Mouse (Mus musculus) adrenal gland, postnatal 4 days (tissue): ENCODE data around the gene Map2k5. TPM values are rescaled to one million over a fixed set of nuclear protein-coding genes. Genes with fewer than 3 reads are reported as not detected.

Experiments
- DNase-seq, 2 experiments: peaks; one replicate each; pipeline ENCODE4 v3.0.0; 2021 to 2022; ENCODE audit warnings: low spot score in 2 of 2, mixed read lengths in 2 of 2
- long read RNA-seq, 2 experiments: library from polyadenylated mRNA; stranded (forward); transcript quantifications; one replicate each; pipeline ENCODE4 v2.0.0; 2021
- total RNA-seq, 2 experiments: library from RNA; stranded (reverse); gene quantifications; 2 replicates each; pipeline ENCODE4 v1.2.3; 2021

Gene Map2k5
- total RNA-seq: 10 to 100 TPM; 44.6 to 46.0 TPM
- long read RNA-seq, experiment 1, transcript Map2k5-201 (22 exons, 2,310 nt): major isoform, 32 of 51 reads
- long read RNA-seq, experiment 1, partial matches to known transcripts: 4 of 51 reads
- long read RNA-seq, experiment 1, other reads (novel, unspliced or antisense): 15 of 51 reads
- long read RNA-seq, experiment 2, transcript Map2k5-201 (22 exons, 2,310 nt): major isoform, 66 of 90 reads
- long read RNA-seq, experiment 2, partial matches to known transcripts: 9 of 90 reads
- long read RNA-seq, experiment 2, other reads (novel, unspliced or antisense): 15 of 90 reads

DNA sequence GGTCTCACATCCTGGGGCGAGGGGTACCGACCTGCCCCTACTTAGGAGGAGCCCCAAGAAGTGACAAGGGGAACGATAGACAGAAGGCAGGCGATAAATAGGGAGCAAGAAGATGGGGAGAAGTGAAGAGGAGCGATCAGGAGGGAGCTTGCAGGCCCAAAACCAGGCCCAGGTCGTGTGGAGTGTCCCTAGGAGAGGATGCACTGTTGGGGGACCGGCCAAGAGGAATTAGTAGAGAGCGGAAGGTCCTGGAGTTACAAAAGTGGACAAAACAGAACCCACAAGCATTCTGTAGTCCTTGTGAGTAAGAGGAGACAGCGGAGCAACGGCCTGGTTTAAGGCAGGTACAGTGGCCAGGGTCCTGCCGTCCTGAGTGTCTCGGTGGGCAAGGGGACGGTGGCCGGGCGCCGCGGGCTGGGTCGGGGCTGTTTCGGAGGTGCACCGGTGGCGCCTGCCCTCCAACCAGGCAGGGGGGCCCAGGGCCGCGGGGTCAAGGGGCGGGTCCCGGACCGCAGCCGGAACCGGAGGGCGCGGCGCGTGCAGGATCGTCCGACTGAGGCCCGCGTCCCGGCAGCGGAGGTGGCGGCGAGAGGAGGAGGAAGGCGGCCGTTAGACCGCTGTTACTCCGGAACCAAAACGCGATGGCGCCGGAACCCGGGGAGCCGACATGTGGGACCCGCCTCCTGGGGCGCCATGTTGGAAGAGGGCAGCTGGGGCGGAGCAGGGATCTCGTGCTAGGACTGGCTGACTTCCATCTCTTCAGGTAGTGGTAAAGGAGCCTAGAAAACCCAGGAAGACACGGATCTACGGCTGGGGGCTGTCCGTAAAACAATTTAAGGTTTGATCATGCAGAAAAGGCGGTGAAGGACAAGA is at the start of gene Map2k5:
Gene Map2k5 (minus strand): TSS at position 633 of the 873 bp plus-strand sequence.
- DNase-seq: peak; percentile 73 to 84

DNA sequence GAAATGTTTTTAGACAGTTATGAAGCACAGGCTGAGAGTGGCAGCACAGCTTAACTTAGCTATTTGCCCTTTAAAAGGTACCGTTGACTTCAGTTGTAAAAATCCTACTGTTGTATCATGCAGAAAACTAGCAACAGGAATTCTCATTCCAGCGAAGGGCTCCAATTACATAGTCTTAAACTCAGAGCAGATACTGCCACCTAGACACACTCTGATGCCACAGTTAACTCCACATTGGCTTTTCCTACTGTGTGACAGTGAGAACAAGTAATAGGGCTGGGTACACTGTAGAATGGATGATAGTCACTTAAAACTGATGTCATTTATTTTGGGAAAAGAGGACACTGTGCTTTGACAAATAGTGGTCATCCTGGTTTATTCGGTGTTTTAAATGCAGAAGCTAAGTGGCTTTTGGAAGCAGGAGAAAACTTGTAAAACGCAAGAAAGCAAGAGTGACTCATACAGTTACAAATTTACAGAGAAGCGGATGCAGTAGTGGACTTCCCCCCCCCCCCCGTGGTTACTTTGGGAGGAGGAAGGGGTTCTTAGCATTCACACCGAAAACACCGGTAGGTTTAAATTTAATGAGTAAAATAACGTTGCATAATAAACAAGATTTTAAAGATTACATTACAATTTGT is 43.5 kb upstream of the Map2k5 start:
- DNase-seq: no peak

DNA sequence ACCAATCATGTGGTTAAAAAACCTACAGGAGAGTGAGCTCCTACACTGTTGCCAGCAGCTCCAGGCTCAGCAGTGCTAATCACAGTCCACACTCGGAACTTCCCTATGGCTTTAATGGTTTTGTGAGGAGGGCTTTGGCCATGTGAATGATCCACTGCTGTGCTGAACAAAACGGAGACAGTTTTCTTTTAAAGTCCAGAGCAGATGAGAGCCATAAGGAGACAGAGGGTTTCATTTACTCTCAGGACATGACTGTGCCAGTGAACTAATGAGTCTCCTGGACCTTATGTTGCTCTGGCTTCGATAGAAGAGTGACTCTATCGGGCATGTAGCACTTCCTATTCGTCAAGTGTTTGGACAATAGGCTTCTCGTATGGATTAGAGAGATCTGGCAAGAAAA is 42.7 kb upstream of the Map2k5 start:
- DNase-seq: no peak

DNA sequence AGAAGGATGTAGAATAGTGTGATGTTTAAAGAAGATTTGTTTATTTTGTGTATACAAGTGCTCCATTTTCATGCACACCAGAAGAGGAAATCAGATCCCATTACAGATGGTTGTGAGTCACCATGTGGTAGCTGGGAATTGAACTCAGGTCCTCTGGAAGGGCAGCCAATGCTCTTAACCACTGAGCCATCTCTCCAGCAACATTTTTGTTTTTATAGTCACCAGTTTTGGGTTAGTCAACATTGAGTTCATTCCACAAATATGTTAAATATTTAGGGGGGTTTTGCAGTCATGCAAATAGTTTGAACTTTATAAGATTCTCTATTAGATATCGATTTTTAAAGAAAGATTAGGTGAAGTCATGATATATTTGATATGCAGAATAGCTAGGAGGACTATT is 22.5 kb upstream of the Map2k5 start:
- DNase-seq: no peak

DNA sequence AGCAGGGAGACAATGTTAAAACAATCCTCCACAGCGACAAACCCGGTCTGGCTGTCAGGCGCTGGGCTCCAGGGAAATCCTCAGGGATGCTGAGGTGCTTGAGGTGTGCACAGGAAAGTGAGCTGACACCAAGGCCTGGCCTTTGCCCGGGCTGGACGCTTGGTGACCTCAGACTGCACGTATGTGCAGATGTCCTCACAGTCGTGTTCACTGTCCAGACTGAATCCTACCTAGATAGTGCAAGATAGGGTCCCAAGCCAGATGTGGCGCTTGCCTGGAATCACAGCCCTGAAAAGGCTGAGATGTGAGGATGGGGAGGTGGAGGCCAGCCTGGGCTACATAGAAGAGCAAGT is 21.7 kb upstream of the Map2k5 start:
- DNase-seq: no peak

DNA sequence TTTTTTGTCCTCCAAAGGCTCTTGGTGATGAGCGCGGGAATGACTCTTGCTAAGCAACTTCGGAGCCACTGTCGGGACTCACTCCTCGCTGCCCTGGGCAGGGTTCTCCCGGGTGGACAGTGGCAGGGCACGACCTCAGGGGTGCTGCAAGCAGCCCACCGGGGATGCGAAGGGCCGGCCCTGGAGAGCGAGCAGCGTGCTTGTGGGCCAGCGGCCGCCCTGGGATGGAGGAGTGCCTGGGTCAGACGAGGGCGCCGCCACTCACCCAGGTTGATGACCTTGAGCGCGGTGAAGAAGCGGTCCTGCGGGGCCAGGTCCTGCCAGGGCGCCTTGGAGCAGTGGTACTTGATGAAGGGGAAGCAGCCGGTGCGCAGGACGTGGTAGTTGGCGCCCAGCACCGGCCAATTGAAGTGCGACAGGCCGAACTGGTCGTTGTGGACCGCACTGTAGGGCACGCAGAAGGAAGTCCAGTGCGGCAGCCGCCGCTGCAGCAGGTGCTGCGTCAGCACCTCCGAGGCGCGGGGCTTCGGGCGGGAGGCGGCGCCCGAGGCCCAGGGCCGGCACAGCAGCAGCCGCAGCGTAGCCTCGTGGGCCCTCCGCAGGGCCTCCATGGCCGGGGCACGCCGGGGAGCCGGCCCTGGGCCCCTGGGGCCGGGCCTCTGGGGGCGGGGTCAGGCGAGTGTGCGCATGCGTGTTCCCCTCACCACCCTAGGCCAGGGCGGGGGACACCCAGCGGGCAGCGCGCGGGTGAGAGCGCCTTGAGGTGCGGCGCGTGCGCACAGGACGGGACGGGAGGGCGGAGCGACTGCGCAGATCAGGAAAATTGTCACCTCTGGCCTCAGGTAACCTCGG is 21.1 kb upstream of the Map2k5 start, which contains the start of gene 2300009A05Rik:
Gene 2300009A05Rik (minus strand): TSS at position 636 of the 852 bp plus-strand sequence.
- peak; percentile 95 to 96 for DNase-seq

DNA sequence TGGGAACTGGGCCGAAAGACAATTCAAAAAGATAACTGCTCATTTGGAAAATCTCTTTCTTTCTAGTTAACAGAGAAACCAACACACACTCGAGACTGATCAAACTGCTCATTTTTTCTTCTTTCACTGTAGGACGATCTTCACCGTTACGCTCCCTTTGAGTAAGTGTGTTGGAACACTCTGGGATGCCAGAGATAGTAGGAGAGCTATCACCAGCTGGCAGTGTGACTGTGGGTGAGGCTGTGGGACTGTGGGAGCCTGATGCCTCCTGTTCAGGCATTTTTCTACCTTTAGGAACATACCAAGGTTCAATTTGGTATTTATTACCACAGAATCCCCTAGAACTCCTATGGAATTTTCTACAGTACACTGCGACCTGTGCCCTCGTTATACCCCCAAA is 17.9 kb upstream of the Map2k5 start:
- no peak for DNase-seq

DNA sequence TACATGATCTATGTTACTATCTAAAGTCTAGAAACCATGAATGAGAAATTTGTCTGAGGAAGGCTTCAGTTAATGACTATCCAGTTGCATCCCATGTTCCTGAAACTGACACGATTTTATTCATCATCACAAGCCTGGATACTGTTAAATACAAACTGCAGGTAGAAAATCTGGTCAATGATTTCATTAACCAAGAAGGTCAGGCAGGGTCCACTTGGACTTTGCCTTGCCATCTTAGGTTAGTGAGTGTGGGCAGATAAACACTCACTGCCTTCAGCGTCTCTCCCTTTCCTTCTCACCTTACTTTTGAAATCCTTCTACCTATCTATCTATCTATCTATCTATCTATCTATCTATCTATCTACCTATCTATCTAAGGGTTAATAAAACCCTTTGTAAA is 13.6 kb upstream of the Map2k5 start:
- no peak for DNase-seq

DNA sequence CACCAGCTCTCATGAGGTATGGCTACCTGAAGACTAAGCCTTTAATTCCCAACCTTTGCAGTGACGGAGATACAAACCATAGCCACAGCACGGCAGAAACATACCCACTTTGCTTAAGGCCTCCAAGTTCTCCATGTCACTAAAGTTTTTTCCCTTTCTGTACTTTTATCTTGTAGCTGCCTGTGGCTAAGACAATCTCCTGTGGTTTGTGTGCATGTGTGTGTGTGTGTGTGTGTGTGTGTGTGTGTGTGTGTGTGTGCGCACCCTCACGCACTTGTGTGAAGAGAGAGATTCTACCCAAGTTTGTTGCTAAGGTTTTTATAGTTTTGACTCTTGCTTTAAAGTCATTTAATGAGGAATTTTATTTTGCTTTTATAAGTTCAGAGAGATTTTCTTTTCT is 5.1 kb upstream of the Map2k5 start:
- DNase-seq: no peak

DNA sequence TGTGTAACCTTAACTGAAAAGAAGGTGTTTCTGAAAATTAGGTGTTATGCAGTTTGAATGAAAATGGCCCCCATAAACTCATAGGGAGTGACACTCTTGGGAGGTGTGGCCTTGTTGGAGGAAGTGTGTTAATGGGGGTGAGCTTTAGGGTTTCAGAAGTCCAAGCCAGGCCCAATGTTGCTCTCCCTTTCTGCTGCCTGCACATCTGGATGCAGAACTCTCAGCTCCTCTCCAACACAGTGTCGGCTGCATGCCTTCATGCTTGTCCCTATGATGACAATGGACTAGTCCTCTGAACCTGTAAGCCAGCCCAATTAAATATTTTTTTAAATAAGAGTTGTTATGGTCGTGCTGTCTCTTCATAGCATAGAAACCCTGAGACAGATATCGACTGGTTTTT is 2.6 kb upstream of the Map2k5 start:
- DNase-seq: no peak

DNA sequence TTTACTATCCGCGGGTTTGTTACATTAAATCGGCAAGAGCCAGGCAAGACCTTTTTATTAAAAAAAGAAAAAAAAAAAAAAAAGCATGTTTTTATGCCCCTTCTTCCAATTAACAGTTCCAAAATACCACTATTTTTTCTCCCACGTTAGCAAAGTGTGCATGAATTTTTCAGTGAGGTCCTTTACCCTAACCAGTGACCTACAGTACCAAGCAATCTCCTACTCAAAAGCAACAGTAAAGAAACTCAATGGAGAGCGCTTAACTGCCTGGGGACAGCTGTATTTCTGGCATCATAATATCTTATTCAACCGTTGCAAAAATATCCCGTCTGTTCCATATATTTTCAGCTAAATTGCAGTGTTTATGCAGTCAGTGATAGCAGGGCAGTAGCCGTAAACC is 472 bp upstream of the Map2k5 start:
- DNase-seq: no peak

DNA sequence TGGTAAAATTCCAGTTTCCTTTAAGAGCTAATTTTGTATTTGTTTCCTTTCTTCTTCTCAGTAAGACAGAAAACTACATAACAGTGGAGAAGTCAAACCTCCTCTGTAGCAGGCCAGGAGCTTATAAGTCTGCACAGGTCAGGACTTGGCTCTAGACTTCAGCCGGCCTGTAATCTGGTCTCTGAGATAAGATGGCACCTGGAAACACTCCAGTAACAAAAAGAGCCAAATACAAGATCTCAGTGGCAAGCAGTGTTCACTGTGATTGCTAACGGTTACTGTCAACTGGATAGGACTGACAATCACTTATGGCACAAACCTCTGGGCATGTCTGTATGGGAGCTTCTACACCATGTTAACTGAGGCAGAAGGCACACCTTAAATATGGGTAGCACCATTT is 4.4 kb downstream of the Map2k5 start:
- DNase-seq: no peak

DNA sequence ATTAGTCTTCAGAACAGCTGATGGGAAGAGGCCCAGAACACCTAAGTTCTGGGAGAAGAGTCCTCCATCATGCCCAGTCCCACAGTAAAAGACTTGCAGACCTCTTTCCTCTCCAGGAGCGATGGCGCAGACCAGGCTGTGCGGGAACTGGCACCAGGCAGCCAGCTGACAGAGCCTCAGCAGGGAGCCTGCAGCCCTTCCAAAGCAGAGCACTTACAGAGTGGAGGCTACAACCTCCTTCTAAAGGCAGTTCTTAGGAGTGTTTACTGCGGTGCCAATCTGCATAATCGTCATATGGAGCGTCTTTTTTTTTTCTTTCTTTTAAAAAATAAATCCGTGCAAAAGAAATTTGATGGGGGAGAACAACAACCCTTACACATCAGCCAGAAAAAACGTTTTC is 5.2 kb downstream of the Map2k5 start:
- no peak for DNase-seq

DNA sequence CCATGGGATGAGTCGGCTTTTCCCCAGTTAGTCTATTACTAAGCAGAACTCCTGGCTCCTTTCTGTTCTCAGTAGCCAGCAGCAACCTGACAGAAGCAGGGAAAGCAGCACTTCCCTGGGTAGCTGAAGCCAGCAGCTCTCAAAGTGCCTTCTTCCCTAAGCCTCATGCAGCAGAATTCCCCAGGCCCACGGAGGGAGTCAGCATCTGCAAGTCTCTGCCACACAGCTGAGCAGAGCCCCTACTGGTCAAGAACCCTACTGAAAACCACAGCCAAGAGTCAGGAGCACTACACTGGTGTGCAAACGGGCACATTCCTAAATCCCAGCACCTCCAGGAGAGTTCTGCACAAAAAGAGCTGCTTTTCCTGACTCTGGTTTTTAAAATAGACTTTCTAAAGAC is 17.3 kb downstream of the Map2k5 start:
- DNase-seq: no peak

DNA sequence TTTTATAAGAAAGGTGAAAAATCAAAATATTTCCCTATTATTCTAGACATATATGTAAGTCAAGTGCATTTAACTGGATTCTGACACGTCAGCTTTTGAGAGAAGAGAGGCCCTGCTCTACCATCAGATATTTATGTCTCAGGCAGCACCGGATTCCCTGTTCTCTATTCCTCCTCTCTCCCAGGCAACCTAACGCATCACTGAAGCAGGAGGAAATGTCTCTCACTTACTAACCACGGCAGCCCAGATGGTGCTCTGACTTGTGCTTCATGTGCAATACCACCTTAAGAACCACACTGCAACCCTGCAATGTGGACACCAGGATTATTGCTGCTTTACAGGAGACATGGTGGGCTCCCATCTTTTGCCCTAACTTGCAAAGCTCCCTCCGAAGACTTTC is 18.7 kb downstream of the Map2k5 start:
- DNase-seq: no peak

DNA sequence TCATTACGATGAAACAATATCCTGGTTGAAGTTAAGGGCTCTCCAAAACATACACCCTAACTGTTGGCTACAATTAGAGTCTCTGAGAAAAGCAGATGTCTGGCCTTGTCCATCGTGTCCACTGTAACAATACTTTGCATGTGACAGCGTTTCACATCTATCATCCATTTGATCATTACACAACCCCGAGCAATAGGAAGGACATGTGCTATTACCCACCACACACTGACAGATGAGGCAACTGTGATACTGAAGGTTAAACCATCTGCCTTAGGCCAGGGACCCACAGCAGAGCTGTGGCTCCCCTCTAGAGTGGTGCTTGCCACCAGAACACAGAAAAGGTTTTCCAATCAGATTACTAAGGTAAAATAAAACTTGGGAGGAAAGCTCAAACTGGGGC is 21.0 kb downstream of the Map2k5 start:
- no peak for DNase-seq

DNA sequence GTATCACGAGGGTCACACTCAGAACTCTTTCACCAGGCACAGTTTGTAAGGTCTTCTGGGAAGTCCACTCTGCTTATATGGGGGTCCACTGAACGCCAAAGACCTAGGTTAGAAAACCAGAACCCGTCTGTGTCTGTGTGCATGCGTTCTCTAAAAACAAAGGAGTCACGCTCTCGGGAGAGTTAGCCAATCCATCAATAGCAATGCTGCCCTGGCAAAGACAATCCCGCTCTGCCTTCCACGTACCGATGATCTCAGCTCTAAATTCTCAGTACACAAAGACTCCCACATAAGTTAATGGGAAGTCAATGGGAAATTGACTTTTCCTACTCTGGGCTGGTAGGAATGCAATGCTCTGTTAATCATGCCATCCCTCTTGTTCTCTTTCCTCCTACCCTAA is 21.4 kb downstream of the Map2k5 start:
- DNase-seq: no peak

DNA sequence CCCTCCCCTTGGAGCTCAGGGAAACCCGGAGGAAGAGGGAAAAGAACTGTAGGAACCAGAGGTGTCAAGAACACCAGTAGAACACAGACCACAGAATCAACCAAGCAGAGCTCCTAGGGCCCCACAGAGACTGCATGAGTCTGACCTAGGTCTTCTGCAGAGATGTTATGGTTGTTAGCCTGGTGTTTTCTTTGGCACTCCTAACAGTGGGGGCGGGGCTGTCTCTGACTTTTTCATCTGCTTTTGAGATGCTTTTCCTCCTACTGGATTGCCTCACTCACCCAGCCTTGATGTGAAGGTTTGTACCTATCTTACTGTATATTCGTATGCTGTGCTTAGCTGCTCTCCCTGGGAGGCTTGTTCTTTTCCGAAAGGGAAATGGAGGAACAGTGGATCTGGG is 23.5 kb downstream of the Map2k5 start:
- DNase-seq: no peak

DNA sequence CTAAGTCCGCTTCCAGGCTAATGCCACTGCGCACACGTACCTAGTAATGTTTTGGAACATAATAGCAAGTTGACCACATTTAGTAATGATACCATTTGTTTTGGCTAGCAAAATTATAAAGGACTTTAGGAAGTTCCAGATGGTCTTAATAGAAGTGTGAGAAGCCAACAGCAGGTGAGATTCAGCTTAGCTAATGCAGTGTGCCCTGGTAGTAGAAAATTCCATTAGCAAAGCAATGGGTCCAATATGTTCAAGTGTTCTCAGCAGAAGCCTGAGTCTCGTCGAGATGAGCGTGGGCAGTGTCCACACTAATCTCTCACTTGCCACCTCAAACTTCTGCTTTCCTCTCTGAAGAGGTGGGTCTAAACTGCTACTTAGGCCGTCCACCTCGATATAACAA is 27.7 kb downstream of the Map2k5 start:
- no peak for DNase-seq

DNA sequence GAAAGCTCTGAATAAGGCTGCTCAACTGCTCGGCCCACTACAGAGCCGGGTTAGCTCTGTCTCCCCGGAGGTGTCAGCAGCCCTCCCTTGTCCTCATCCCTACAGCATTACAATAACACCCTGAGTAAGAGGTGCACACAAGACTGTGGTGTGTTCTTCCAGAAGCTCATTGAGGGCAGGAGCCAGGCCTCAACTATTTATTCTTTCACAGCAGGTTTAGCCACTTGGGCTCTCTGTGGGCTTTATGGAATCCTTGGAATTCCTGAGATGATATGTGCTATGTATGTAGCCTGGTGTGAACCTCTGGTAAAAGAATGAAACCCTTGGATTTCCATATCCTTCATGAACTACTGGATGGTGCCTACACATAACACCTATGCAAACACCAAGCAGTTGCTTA is 28.5 kb downstream of the Map2k5 start:
- DNase-seq: no peak

DNA sequence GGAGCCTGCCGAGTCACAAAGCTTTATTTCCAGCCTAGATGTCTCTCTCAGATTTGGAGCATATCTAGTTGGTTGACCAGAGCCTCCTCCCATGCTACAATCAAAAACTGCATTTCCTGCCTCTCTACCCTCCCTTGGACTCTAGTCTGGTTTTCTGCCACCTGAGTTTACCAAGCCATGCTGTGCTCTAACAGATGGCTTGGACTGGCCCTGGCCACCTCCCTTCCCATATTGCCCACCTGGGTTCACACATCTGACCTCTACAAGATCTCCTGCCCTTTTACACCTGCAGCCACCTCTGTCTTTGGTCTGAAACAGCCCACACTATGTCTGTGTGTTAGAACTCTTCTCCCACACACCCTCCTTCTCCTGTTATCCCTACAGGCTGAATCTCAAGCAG is 29.6 kb downstream of the Map2k5 start:
- DNase-seq: no peak
